Mouse (Mus musculus) thymus, postnatal 4 days (tissue): ENCODE data around the gene F11r.

Experiments
- DNase-seq: peaks from one replicate; pipeline ENCODE4 v3.0.0; 2021

F11r gene

GRCm38 (mm10) chr1:171439072-171439471 lies 1.7 kb downstream of the F11r start:
- no peak for DNase-seq

- DNase-seq = no peak
Observed at GRCm38 (mm10) chr1:171440025-171440725, 2.8 kb downstream of the F11r start.

GRCm38 (mm10) chr1:171441466-171442412 lies 4.4 kb downstream of the F11r start:
- DNase-seq = no peak

- no peak for DNase-seq
Observed at GRCm38 (mm10) chr1:171442413-171442760, 5.1 kb downstream of the F11r start.

- DNase-seq = no peak
Observed at GRCm38 (mm10) chr1:171445050-171445449, 7.7 kb downstream of the F11r start.

- DNase-seq = no peak
Observed at GRCm38 (mm10) chr1:171446854-171447253, 9.5 kb downstream of the F11r start.

- no peak for DNase-seq
Observed at GRCm38 (mm10) chr1:171447692-171448091, 10.4 kb downstream of the F11r start.

GRCm38 (mm10) chr1:171450062-171450461 lies 12.7 kb downstream of the F11r start:
- DNase-seq = no peak

- DNase-seq = no peak
Observed at GRCm38 (mm10) chr1:171451001-171451400, 13.7 kb downstream of the F11r start.

- no peak for DNase-seq
Observed at GRCm38 (mm10) chr1:171452522-171452921, 15.2 kb downstream of the F11r start.

GRCm38 (mm10) chr1:171452923-171453322 lies 15.6 kb downstream of the F11r start:
- no peak for DNase-seq

- DNase-seq = no peak
Observed at GRCm38 (mm10) chr1:171454926-171455325, 17.6 kb downstream of the F11r start.

- no peak for DNase-seq
Observed at GRCm38 (mm10) chr1:171457568-171457967, 20.2 kb downstream of the F11r start.

- DNase-seq = no peak
Observed at GRCm38 (mm10) chr1:171459791-171460190, 22.5 kb downstream of the F11r start.

- DNase-seq = no peak
Observed at GRCm38 (mm10) chr1:171460551-171461503, 23.5 kb downstream of the F11r start.

- DNase-seq = no peak
Observed at GRCm38 (mm10) chr1:171463133-171463532, 25.8 kb downstream of the F11r start.

GRCm38 (mm10) chr1:171465749-171466412 lies 28.5 kb downstream of the F11r start:
- DNase-seq = no peak

GRCm38 (mm10) chr1:171466565-171466964 lies 29.2 kb downstream of the F11r start:
- DNase-seq = no peak

- no peak for DNase-seq
Observed at GRCm38 (mm10) chr1:171469678-171470077, 32.3 kb downstream of the F11r start.

GRCm38 (mm10) chr1:171470371-171470871 lies 33.1 kb downstream of the F11r start:
- DNase-seq = peak; percentile 83

GRCm38 (mm10) chr1:171470896-171471295 lies 33.6 kb downstream of the F11r start:
- no peak for DNase-seq

- no peak for DNase-seq
Observed at GRCm38 (mm10) chr1:171471452-171471851, 34.1 kb downstream of the F11r start.
